Mouse (Mus musculus) spleen, adult 2 months (tissue): Measurements from ENCODE around the gene Slc39a11.

Experiments
- CTCF ChIP-seq: fragments of 200-500 bp; IDR thresholded peaks from 2 replicates; pipeline ENCODE4 v1.5.1; 2011; ENCODE audit warnings: mild to moderate bottlenecking, inconsistent platforms; ENCODE audit not compliant: insufficient read depth, insufficient read length, insufficient replicate concordance; ENCODE audit errors: extremely low read depth
- POLR2A ChIP-seq: fragments of 200-500 bp; IDR thresholded peaks from 2 replicates; pipeline ENCODE4 v1.6.1; 2011; ENCODE audit warnings: low read depth, low read length, inconsistent platforms

GRCm38 (mm10) chr11:113476720-113477119 is 173.2 kb downstream of the Slc39a11 start:
- TF ChIP-seq CTCF (no peak), POLR2A (no peak)
